In the genomic region with DNA sequence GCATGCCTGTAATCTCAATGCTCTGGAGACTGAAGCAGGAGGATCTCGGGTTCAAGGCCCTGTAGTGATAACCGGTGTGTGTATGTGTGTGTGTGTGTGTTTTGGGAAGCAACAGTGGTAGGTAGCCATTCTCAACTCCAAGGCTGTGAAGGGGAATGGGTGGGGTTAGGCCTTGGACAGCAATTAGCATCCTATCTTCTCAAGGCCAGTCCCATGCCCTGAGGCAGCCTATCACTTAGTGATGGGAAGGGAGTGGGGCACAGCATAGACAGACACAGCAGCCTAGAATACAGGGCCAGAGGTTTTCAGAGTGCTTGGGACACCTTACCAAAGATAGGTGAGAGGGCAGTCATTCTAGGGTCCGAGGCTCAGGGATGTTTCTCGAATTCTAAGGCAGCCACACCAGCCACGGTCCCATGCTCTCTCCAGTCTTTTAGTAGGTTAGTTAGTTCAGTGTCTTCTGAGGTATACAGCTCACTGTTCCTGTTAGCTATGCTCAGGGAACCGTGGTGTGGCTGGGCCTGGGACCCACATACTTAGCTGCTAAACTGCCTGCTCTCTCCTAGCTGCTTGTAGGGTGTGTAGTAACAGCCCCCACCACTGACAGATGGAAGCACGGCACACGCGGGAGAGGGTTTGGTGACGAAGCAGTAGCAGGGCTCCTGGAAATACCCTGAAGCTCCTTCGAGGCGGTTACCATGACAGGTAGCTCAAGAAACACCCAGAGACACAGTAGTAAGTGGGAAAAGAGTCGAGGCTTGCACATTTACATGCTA, we compare ENCODE assay signal across 10 mouse cellular contexts. TPM values are rescaled to one million over a fixed set of nuclear protein-coding genes. Genes with fewer than 3 reads are reported as not detected.
A peak's percentile ranks its signal among the peaks of the same experiment; 100 is the strongest.
DNase-seq lines count a peak whose midpoint lies in the region; ATAC-seq lines count a peak whose summit lies in the region.
"Had no signal": no experiment of that assay in that cellular context is flagged by ENCODE, and none has a peak within 500 bp of the region (broad histone marks: within the 10 kb centered on the region; RNA-seq: fewer than 3 reads in every experiment).

No protein-coding gene starts in this region.

- peaks cover 80% of the 10 kb centered on the region for H3K4me1 ChIP-seq in hindbrain, embryonic 15.5 days (replicated peaks)
- H3K4me1 ChIP-seq in hindbrain, embryonic 11.5 days (replicated peaks; ENCODE audit: control insufficient read depth, insufficient read depth, low read length) = peaks cover 28% of the 10 kb centered on the region

- no peaks in the 10 kb centered on the region for H3K36me3 ChIP-seq in hindbrain, embryonic 15.5 days
- H3K36me3 ChIP-seq in hindbrain, embryonic 11.5 days (ENCODE audit: control insufficient read depth, insufficient read depth, low read length) = no peaks in the 10 kb centered on the region
- 0 out of 2 replicates have a peak, but pooled peaks cover 5% of the 10 kb centered on the region for H3K36me3 ChIP-seq in macrophage (ENCODE audit: inconsistent target)

- no peaks in the 10 kb centered on the region for H3K9me3 ChIP-seq in hindbrain, embryonic 15.5 days
- no peaks in the 10 kb centered on the region for H3K9me3 ChIP-seq in hindbrain, embryonic 11.5 days (ENCODE audit: control insufficient read depth, low read length)
- H3K9me3 ChIP-seq: heart, embryonic 13.5 days had no signal

- no peak overlapping the region for H3K27ac ChIP-seq in hindbrain, embryonic 15.5 days (replicated peaks)
- no peak overlapping the region for H3K27ac ChIP-seq in hindbrain, embryonic 11.5 days (ENCODE audit: low read depth, low read length)
- H3K27ac ChIP-seq in macrophage = peak overlapping the region; percentile 93
- H3K27ac ChIP-seq: heart, embryonic 13.5 days had no signal

- peak overlapping the region; percentile 97; the same call in 1 of the 2 replicates for H3K4me2 ChIP-seq in hindbrain, embryonic 15.5 days
- H3K4me2 ChIP-seq in hindbrain, embryonic 11.5 days (replicated peaks; ENCODE audit: low read depth, low read length) = no peak overlapping the region

- DNase-seq in hindbrain, embryonic 11.5 days (ENCODE audit: low spot score) = no peak
- DNase-seq in thymus, postnatal 14 days = peak; percentile 38
- no peak for DNase-seq in thymus, postnatal 10 days (ENCODE audit: low spot score in 2 of 2)
- no peak for DNase-seq in urinary bladder, postnatal 4 days (ENCODE audit: low spot score in 2 of 2)
- DNase-seq in left cerebral cortex, adult 9 months (ENCODE audit: low spot score in 2 of 2) = no peak
- DNase-seq in kidney, adult 8-10 months = no peak

- whole genome bisulfite sequencing in hindbrain, embryonic 15.5 days = 82% methylated on average over 13 of the region's 13 CpGs
- 87% methylated on average over 13 of the region's 13 CpGs for WGBS in hindbrain, embryonic 11.5 days
- 59% methylated on average over 13 of the region's 13 CpGs for WGBS in macrophage (ENCODE audit: missing documents)

- no peak for ATAC-seq in hindbrain, embryonic 15.5 days (ENCODE audit: low FRiP score, low read depth)
- ATAC-seq in hindbrain, embryonic 11.5 days (ENCODE audit: low FRiP score) = no peak

- H3K79me2 ChIP-seq in macrophage (ENCODE audit: inconsistent target) = peaks cover 81% of the 10 kb centered on the region

- no peak overlapping the region for H3K4me3 ChIP-seq in hindbrain, embryonic 15.5 days
- no peak overlapping the region for H3K4me3 ChIP-seq in hindbrain, embryonic 11.5 days (ENCODE audit: low read depth, low read length)
- H3K4me3 ChIP-seq in macrophage (ENCODE audit: inconsistent target) = no peak overlapping the region
- H3K4me3 ChIP-seq: heart, embryonic 13.5 days had no signal

- no peak overlapping the region for H3K9ac ChIP-seq in hindbrain, embryonic 15.5 days
- no peak overlapping the region; the same call in 1 of the 2 replicates for H3K9ac ChIP-seq in hindbrain, embryonic 11.5 days (ENCODE audit: low read depth, low read length)

- no peaks in the 10 kb centered on the region for H3K27me3 ChIP-seq in hindbrain, embryonic 15.5 days
- no peaks in the 10 kb centered on the region for H3K27me3 ChIP-seq in hindbrain, embryonic 11.5 days (ENCODE audit: control insufficient read depth, insufficient read depth, low read length)
- H3K27me3 ChIP-seq: heart, embryonic 13.5 days had no signal

RNA-seq across cellular contexts. Expression of gene Csk, which starts 11.5 kb away (rescaled TPM):
- 36.6 and 44.5 TPM in 2 replicates for polyA plus RNA-seq in hindbrain, embryonic 15.5 days (2015; fragmentation: Nextera tagmentation; extraction: Ambion mirVana)
- 29.4 and 30.7 TPM in 2 replicates for polyA plus RNA-seq in hindbrain, embryonic 11.5 days (2014; fragmentation: Nextera tagmentation; extraction: Ambion mirVana)
- 100 to 1,000 TPM in 23 of 26 experiments, 10 to 100 TPM in 3; 76.7 to 430 (median 253) TPM for total RNA-seq in macrophage (2018; cell fraction: chromatin; rRNA removed)
- 100 to 1,000 TPM; 132 to 295 (median 192) TPM for total RNA-seq in macrophage (2018; cell fraction: cytosol; rRNA removed)
- 100 to 1,000 TPM in 23 of 26 experiments, 10 to 100 TPM in 3; 70.9 to 301 (median 184) TPM for total RNA-seq in macrophage (2018; cell fraction: nucleus; rRNA removed)
- 144 to 160 TPM (median 149 TPM) in 3 replicates for polyA plus RNA-seq in macrophage (2018)

RNA-seq across cellular contexts. Expression of gene Lman1l, which starts 21.4 kb away (rescaled TPM):
- polyA plus RNA-seq in hindbrain, embryonic 15.5 days (2015; fragmentation: Nextera tagmentation; extraction: Ambion mirVana) = not detected in 2 replicates
- not detected in 2 replicates for polyA plus RNA-seq in hindbrain, embryonic 11.5 days (2014; fragmentation: Nextera tagmentation; extraction: Ambion mirVana)
- 1 to 10 TPM in 2 of 26 experiments, under 1 TPM in 6, not detected in 18; 0.42 to 1.8 (median 0.63) TPM for total RNA-seq in macrophage (2018; cell fraction: chromatin; rRNA removed)
- total RNA-seq in macrophage (2018; cell fraction: cytosol; rRNA removed) = under 1 TPM in 1 of 26 experiments, not detected in 25; 0.05 TPM
- 1 to 10 TPM in 1 of 26 experiments, under 1 TPM in 5, not detected in 20; 0.28 to 1.3 (median 0.75) TPM for total RNA-seq in macrophage (2018; cell fraction: nucleus; rRNA removed)
- not detected in 3 replicates for polyA plus RNA-seq in macrophage (2018)
- total RNA-seq: layer of hippocampus, postnatal 25 days had no signal
- polyA plus RNA-seq: heart, embryonic 13.5 days had no signal

RNA-seq across cellular contexts. Expression of gene Cplx3, which starts 35.9 kb away (rescaled TPM):
- polyA plus RNA-seq in hindbrain, embryonic 15.5 days (2015; fragmentation: Nextera tagmentation; extraction: Ambion mirVana) = 0.19 and 1.3 TPM in 2 replicates
- polyA plus RNA-seq in hindbrain, embryonic 11.5 days (2014; fragmentation: Nextera tagmentation; extraction: Ambion mirVana) = 0.09 and 0.11 TPM in 2 replicates
- total RNA-seq in macrophage (2018; cell fraction: chromatin; rRNA removed) = under 1 TPM in 3 of 26 experiments, not detected in 23; 0.46 to 0.98 (median 0.76) TPM
- total RNA-seq in macrophage (2018; cell fraction: cytosol; rRNA removed) = not detected
- 1 to 10 TPM in 4 of 26 experiments, under 1 TPM in 2, not detected in 20; 0.56 to 1.2 (median 1.0) TPM for total RNA-seq in macrophage (2018; cell fraction: nucleus; rRNA removed)
- polyA plus RNA-seq in macrophage (2018) = not detected in 3 replicates
- polyA plus RNA-seq: heart, embryonic 13.5 days had no signal

RNA-seq across cellular contexts. Expression of gene Cyp1a2, which starts 41.5 kb away (rescaled TPM):
- not detected in 2 replicates for polyA plus RNA-seq in hindbrain, embryonic 15.5 days (2015; fragmentation: Nextera tagmentation; extraction: Ambion mirVana)
- not detected in 2 replicates for polyA plus RNA-seq in hindbrain, embryonic 11.5 days (2014; fragmentation: Nextera tagmentation; extraction: Ambion mirVana)
- total RNA-seq in macrophage (2018; cell fraction: chromatin; rRNA removed) = not detected
- not detected for total RNA-seq in macrophage (2018; cell fraction: cytosol; rRNA removed)
- total RNA-seq in macrophage (2018; cell fraction: nucleus; rRNA removed) = not detected
- not detected in 3 replicates for polyA plus RNA-seq in macrophage (2018)
- total RNA-seq: layer of hippocampus, postnatal 25 days had no signal
- polyA plus RNA-seq: heart, embryonic 13.5 days had no signal

RNA-seq across cellular contexts. Expression of gene Cyp1a1, which starts 45.8 kb away (rescaled TPM):
- polyA plus RNA-seq in hindbrain, embryonic 15.5 days (2015; fragmentation: Nextera tagmentation; extraction: Ambion mirVana) = 0.05 and 0.19 TPM in 2 replicates
- not detected in 2 replicates for polyA plus RNA-seq in hindbrain, embryonic 11.5 days (2014; fragmentation: Nextera tagmentation; extraction: Ambion mirVana)
- not detected for total RNA-seq in macrophage (2018; cell fraction: chromatin; rRNA removed)
- total RNA-seq in macrophage (2018; cell fraction: cytosol; rRNA removed) = under 1 TPM in 3 of 26 experiments, not detected in 23; 0.03 to 0.07 (median 0.06) TPM
- under 1 TPM in 2 of 26 experiments, not detected in 24; 0.18 to 0.62 TPM for total RNA-seq in macrophage (2018; cell fraction: nucleus; rRNA removed)
- polyA plus RNA-seq in macrophage (2018) = not detected in 3 replicates
- polyA plus RNA-seq: heart, embryonic 13.5 days had no signal
